Mouse (Mus musculus) G1E (cell line): ENCODE data around the gene Tbc1d23. TPM values are rescaled to one million over a fixed set of nuclear protein-coding genes. Genes with fewer than 3 reads are reported as not detected.

Source experiments
- ATAC-seq: 2 replicates; pipeline ENCODE4 v1.8.0; 2016; ENCODE audit warnings: mild to moderate bottlenecking; ENCODE audit not compliant: insufficient number of reproducible peaks, poor library complexity, low FRiP score, severe bottlenecking; ENCODE audit errors: extremely low read depth
- DNase-seq: peaks from one replicate; pipeline ENCODE4 v3.0.0; 2012; ENCODE audit warnings: low spot score
- H3K27me3 ChIP-seq: 2 replicates; pipeline ENCODE4 v1.6.1; 2012; ENCODE audit warnings: mild to moderate bottlenecking, low read length, inconsistent platforms; ENCODE audit not compliant: insufficient read depth
- H3K36me3 ChIP-seq: replicated peaks from 2 replicates; pipeline ENCODE3; 2012; ENCODE audit warnings: mild to moderate bottlenecking, inconsistent platforms
- H3K4me1 ChIP-seq: 2 replicates; pipeline ENCODE4 v1.6.1; 2012; ENCODE audit warnings: low read depth, low read length, inconsistent platforms, mixed read lengths; ENCODE audit not compliant: insufficient read depth
- H3K4me3 ChIP-seq: 2 replicates; pipeline ENCODE4 v1.5.1; 2012; ENCODE audit warnings: low read depth, mild to moderate bottlenecking, inconsistent platforms, low read length, moderate library complexity, mixed read lengths
- H3K9me3 ChIP-seq: replicated peaks from 2 replicates; pipeline ENCODE4 v1.6.1; 2012; ENCODE audit warnings: inconsistent platforms
- CTCF ChIP-seq: IDR thresholded peaks from 2 replicates; pipeline ENCODE4 v1.5.1; 2012; ENCODE audit warnings: low read depth, low read length, inconsistent platforms, mixed read lengths
- GATA1 ChIP-seq: IDR thresholded peaks from 2 replicates; pipeline ENCODE4 v1.6.1; 2012; ENCODE audit warnings: borderline replicate concordance, low read length, inconsistent platforms, mixed read lengths
- GATA2 ChIP-seq: IDR thresholded peaks from 2 replicates; pipeline ENCODE4 v1.6.1; 2012; ENCODE audit warnings: low read depth, low read length, inconsistent platforms, borderline replicate concordance
- POLR2AphosphoS5 ChIP-seq: IDR thresholded peaks from 2 replicates; pipeline ENCODE4 v1.6.1; 2012; ENCODE audit warnings: low read depth, low read length, inconsistent platforms; ENCODE audit not compliant: insufficient replicate concordance
- TAL1 ChIP-seq: conservative IDR thresholded peaks from 2 replicates; pipeline ENCODE4 v1.6.1; 2012; ENCODE audit warnings: low read depth, low read length, inconsistent platforms, mixed read lengths
- polyA plus RNA-seq: library from polyadenylated mRNA; stranded (reverse); fragments of >175 nt; gene quantifications from 2 replicates; pipeline ENCODE4 v1.2.3, GENCODE M21; 2012
- total RNA-seq, 2 experiments: library from RNA; stranded (forward) in 1 of 2; stranded (reverse) in 1 of 2; fragments of 200-1000 nt in 1 of 2; fragments of >200 nt in 1 of 2; fragmentation: Nextera tagmentation in 1 of 2; gene quantifications; 2 replicates each; pipeline ENCODE4 v1.2.3; 2014 to 2017

Tbc1d23 gene
- total RNA-seq (2014; fragmentation: Nextera tagmentation) (60.5 and 61.8 TPM in 2 replicates), total RNA-seq (2017) (42.9 and 47.1 TPM in 2 replicates), polyA plus RNA-seq (0.64 and 0.68 TPM in 2 replicates)

DNA sequence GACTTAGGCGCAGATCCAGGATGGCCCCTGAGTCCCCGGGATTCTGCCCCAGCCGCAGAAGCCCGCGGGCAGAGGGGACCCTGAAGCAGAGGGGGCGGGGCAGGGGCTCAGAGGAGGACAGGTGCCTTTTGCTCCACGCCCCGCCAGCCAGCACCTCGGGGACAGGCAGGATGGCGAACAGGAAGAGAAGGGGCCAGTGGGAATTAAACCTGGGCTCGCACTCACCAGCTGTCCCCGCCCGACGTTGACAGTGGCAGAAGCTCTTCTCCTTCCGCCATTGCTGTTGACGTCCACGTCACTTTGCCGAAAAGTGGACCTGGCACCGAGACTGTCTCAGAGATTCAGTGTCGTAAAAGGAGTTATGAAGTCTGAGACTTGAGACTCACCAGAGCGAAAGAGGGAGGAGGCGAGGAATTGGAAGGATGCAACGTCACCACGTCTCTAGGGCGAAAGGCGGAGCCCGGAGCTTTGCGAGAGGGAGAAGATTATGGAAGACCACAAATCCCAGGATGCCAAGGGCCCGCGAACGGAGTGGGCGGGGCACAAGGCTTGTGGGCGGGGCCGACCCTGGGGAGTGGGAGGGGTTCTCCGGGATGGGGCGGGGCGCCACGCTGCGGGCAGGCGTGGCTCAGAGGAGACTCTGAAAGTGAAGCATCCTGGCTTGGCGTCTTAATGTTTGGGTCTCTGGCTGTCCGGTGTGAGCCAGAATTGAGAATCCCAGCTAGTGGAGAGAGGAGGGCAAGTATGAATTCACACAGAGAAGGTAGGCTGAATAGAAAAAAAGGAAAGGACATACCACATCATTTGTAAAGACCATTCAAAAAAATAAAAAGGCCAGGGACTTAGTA, at the start of gene Tbc1d23:
Gene Tbc1d23, minus strand, starts transcription at position 416 of the 848 bp plus-strand sequence.
- peak; percentile 99 for ATAC-seq
- TF ChIP-seq CTCF (no peak), TAL1 (no peak), POLR2AphosphoS5 (no peak), GATA1 (no peak), GATA2 (no peak)
- Histone ChIP-seq H3K27me3 (peaks cover 5% of the 10 kb centered on the region; the same call in 1 of the 2 replicates), H3K36me3 (peaks cover 15% of the 10 kb centered on the region), H3K4me3 (peak within 1 kb of the TSS; percentile 94), H3K4me1 (peaks cover 3% of the 10 kb centered on the region), H3K9me3 (no peaks in the 10 kb centered on the region)
- peak; percentile 90 for DNase-seq

DNA sequence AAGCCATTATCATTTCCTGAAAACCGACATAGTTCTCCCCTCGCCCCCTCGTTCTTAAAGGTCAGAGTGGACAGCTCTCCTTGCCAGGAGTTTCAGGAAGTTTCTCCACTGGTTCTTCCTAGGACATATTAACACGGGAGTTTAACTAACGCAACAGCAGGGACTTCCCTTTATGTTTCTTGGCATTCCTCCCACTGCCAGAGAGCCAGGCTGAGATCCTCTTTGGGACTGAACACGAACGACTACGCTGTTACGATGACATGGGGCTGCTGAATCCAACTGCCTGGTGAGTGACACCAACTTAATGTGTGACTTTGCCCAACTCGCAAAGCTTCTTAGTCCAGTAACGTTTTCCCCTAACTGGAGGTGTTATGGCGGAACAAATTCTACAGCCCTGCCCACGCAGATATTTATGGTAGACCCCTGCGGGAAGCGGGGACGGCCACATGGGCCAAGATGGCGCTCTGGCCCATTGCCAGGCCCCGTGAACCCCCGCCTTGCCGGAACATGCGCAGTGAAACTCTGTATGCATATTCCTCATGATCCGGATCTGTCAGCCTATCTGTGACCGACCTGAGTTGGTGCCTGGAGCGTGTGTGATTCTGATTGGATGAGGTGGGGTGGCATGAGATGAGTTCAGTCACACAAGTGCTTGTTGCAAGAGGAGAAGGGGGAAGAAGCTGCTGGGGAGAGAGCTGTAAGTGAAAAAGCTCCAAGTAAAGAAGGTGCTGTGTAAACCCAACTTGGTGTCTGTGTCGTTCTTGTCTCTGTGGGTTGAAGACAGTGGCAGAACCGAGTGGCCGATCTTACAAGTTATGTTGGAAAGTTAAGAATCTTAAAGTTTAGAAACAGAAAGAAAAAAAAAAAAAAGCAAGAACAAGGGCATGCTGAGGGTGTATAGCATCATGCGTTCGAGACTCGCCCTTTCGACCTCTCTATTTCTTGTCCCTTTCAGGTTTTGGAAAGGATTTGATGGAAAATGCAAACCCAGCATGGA, 49.2 kb upstream of the Tbc1d23 start:
- no peaks in the 10 kb centered on the region for H3K4me1 ChIP-seq
- no peak for ATAC-seq
- TF ChIP-seq GATA2 (no peak), CTCF (no peak), TAL1 (no peak)

DNA sequence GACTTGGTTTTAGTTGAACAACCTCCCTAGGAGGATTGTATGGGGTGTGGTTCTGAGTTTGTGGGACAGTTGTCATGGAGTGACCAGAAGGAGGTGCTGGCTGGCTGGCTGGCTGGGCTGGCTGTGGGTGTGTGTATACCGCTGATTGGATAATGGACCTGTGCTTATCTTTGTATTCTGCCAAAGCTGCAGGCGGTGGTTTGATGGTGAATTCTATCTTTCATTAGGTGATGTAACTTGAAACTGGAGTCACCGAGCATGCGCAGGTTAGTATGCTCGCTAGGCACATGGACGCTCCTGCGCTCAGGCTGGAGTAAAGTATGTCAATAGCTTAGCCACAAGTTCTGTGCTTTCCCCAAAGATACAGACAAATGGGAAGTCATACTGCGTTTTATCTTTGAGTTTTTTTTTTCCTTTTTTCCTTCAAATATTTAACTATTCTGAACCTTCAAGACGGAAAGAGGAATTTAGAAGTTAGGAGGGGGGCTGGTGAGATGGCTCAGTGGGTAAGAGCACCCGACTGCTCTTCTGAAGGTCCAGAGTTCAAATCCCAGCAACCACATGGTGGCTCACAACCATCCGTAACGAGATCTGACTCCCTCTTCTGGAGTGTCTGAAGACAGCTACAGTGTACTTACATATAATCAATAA, 47.8 kb upstream of the Tbc1d23 start:
- no peaks in the 10 kb centered on the region for H3K36me3 ChIP-seq
- no peaks in the 10 kb centered on the region for H3K4me1 ChIP-seq
- H3K4me3 ChIP-seq: no peak overlapping the region
- peaks cover 18% of the 10 kb centered on the region for H3K27me3 ChIP-seq
- no peaks in the 10 kb centered on the region for H3K9me3 ChIP-seq
- TF ChIP-seq POLR2AphosphoS5 (no peak), GATA2 (no peak), TAL1 (no peak), CTCF (no peak), GATA1 (no peak)
- DNase-seq (no peak), ATAC-seq (no peak)

More for the DNA sequence above, 49.2 kb upstream of the Tbc1d23 start:
- no peaks in the 10 kb centered on the region for H3K9me3 ChIP-seq
- no peak overlapping the region for H3K4me3 ChIP-seq
- no peak for DNase-seq
- H3K27me3 ChIP-seq: peaks cover 21% of the 10 kb centered on the region
- H3K36me3 ChIP-seq: no peaks in the 10 kb centered on the region

DNA sequence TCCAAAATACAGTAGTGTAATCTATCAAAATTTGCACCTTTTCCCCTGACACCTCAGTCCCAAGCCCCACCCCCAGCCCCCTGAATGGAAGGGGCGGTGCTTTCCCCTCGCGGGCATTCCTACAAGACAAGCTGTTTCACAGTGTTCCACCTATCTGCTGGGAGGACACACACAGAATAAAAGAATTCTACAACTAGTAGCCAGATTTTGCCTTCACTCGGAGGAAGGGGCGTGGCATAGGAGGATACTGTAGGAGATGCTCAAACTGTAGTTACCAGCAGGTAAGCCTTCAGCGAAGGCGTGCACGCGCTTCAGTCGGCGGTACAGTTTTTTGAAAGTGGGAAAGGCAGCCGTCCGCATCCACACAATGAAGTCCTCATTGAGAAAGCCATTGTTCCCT, 38.4 kb upstream of the Tbc1d23 start:
- ATAC-seq (no peak), DNase-seq (no peak)
- H3K27me3 ChIP-seq: peaks cover 24% of the 10 kb centered on the region
- H3K4me1 ChIP-seq: no peaks in the 10 kb centered on the region
- no peaks in the 10 kb centered on the region for H3K9me3 ChIP-seq
- no peaks in the 10 kb centered on the region for H3K36me3 ChIP-seq
- no peak overlapping the region for H3K4me3 ChIP-seq
- TF ChIP-seq CTCF (no peak), GATA2 (no peak), TAL1 (no peak), POLR2AphosphoS5 (no peak), GATA1 (no peak)

DNA sequence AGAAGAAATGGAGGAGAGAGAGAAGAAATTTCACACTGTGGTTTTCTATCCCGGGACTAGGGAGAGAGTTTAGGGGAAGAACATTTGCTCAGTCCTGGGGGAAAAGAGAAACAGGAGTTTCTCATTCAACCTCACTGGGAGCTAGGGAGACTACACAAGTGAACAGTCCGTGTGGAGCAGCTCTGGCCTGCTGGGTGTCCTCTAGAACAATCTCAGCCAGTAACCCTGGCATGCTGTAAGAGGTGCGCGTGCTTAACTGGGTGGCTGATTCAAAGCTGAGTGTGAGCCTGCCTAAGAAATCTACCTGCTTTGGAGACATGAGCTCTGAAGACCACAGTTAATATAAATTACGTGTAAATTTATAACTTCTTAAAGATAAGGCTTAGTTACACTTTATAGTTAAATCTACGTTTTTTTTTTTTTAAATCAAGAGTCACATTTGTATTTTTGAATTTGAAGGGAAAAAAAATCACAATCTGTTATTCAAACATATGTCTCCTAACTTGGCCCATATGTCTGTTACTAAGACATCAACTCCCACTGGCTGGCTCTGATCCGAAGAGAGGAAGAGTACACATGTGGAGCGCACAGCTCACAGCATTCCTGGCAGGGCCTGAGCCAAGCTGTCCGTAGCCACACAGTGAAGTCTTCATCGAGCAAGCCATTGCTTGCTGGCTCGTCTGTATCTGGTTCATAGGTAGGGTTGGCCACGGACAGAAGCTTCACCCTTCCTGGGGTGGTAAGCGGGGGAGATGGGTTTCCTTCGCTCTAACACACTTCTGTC, 36.9 kb upstream of the Tbc1d23 start:
- TF ChIP-seq POLR2AphosphoS5: no peak
- no peak for TF ChIP-seq CTCF
- no peak for TF ChIP-seq TAL1
- no peak for TF ChIP-seq GATA2
- TF ChIP-seq GATA1: no peak
- Histone ChIP-seq H3K36me3 (no peaks in the 10 kb centered on the region), H3K9me3 (no peaks in the 10 kb centered on the region), H3K4me3 (no peak overlapping the region), H3K27me3 (peaks cover 24% of the 10 kb centered on the region), H3K4me1 (no peaks in the 10 kb centered on the region)
- DNase-seq: no peak
- ATAC-seq: no peak
